Mouse (Mus musculus) spleen, adult 2 months (tissue): Measurements from ENCODE around the gene Slc43a1.
"Not testable (repeated sequence)": the region's sequence is repeated elsewhere in the genome, so short reads cannot be mapped to it uniquely, and the experiment has no call there.

Source experiments
- CTCF ChIP-seq: fragments of 200-500 bp; IDR thresholded peaks from 2 replicates; pipeline ENCODE4 v1.5.1; 2011; ENCODE audit warnings: mild to moderate bottlenecking, inconsistent platforms; ENCODE audit not compliant: insufficient read depth, insufficient read length, insufficient replicate concordance; ENCODE audit errors: extremely low read depth
- POLR2A ChIP-seq: fragments of 200-500 bp; IDR thresholded peaks from 2 replicates; pipeline ENCODE4 v1.6.1; 2011; ENCODE audit warnings: low read depth, low read length, inconsistent platforms

DNA sequence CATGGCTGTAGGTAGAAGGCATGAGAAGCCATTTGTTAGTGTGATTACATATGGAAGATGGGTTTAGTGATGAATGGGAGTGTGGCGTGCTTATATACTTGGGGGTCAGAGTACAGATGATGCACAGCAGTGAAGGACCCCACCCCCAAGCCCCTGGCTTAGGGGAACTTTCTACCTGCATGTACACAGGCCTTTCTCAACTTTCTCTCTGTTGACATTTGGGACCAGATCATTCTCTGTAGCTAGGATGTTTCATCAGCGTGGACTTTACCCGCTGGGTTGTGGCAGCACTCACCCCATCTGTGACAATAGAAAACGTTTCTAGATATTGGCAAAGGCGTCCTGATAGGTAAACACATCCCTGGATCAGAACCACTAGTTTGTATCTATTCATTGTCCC, 37.4 kb upstream of the Slc43a1 start:
- not testable (repeated sequence) for TF ChIP-seq CTCF, POLR2A
